Mouse (Mus musculus): ENCODE results near the gene Gm9844. TPM values are rescaled to one million over a fixed set of nuclear protein-coding genes. Genes with fewer than 3 reads are reported as not detected.

Gene Gm9844
- polyA plus RNA-seq, 1 experiment from 2014 or later, result 2.7 TPM

- no peak for TF ChIP-seq CTCF (IDR thresholded peaks at IDR 0.05; ENCODE audit: low read depth)
- no peak for TF ChIP-seq EP300 (IDR thresholded peaks at IDR 0.05; ENCODE audit: low read depth)
- Histone ChIP-seq H3K4me1 (ENCODE audit: insufficient read depth) (0 out of 2 replicates have a peak, but pooled peaks cover 2% of the 10 kb centered on the region), H3K27ac (ENCODE audit: low read depth) (no peak overlapping the region), H3K36me3 (replicated peaks; ENCODE audit: insufficient read depth, low read length) (no peaks in the 10 kb centered on the region), H3K4me2 (ENCODE audit: low read depth, low read length) (no peak overlapping the region), H3K9me3 (ENCODE audit: low read length) (no peaks in the 10 kb centered on the region), H3K4me3 (ENCODE audit: low read depth, low read length) (no peak overlapping the region), H3K9ac (replicated peaks) (no peak overlapping the region), H3K27me3 (ENCODE audit: insufficient read depth, low read length) (no peaks in the 10 kb centered on the region)
- no peak for ATAC-seq
- WGBS (ENCODE audit: insufficient replicate concordance), result 58% methylated on average over 2 of the region's 2 CpGs
- no peak for DNase-seq
Measured at GRCm38 (mm10) chr7:24879620-24880019, 17.6 kb downstream of the Gm9844 start.

- Histone ChIP-seq H3K4me3 (ENCODE audit: low read depth, low read length) (no peak overlapping the region), H3K27me3 (ENCODE audit: insufficient read depth, low read length) (no peaks in the 10 kb centered on the region), H3K9ac (replicated peaks) (no peak overlapping the region), H3K4me1 (ENCODE audit: insufficient read depth) (peaks cover 23% of the 10 kb centered on the region), H3K27ac (ENCODE audit: low read depth) (no peak overlapping the region), H3K4me2 (ENCODE audit: low read depth, low read length) (no peak overlapping the region), H3K36me3 (replicated peaks; ENCODE audit: insufficient read depth, low read length) (peaks cover 23% of the 10 kb centered on the region), H3K9me3 (ENCODE audit: low read length) (no peaks in the 10 kb centered on the region)
- DNase-seq (no peak), ATAC-seq (no peak)
- 87% methylated on average over 9 of the region's 9 CpGs for WGBS (ENCODE audit: insufficient replicate concordance)
- no peak for TF ChIP-seq EP300 (IDR thresholded peaks at IDR 0.05; ENCODE audit: low read depth)
Measured at GRCm38 (mm10) chr7:24882416-24883199, 20.6 kb downstream of the Gm9844 start.

GRCm38 (mm10) chr7:24883896-24884692 lies 22.1 kb downstream of the Gm9844 start, which contains the start of gene Rps19:
Gene Rps19 (plus strand): TSS chr7:24884371.
- no peaks in the 10 kb centered on the region for H3K27me3 ChIP-seq (ENCODE audit: insufficient read depth, low read length)
- peaks cover 38% of the 10 kb centered on the region for H3K36me3 ChIP-seq (replicated peaks; ENCODE audit: insufficient read depth, low read length)
- peak; percentile 98 for DNase-seq
- peak within 1 kb of the TSS; percentile 98 for H3K9ac ChIP-seq (replicated peaks)
- H3K27ac ChIP-seq (ENCODE audit: low read depth), result peak within 1 kb of the TSS; percentile 97
- no peaks in the 10 kb centered on the region for H3K9me3 ChIP-seq (ENCODE audit: low read length)
- H3K4me3 ChIP-seq (ENCODE audit: low read depth, low read length), result peak within 1 kb of the TSS; percentile 83
- WGBS (ENCODE audit: insufficient replicate concordance), result under 1% methylated on average over 53 of the region's 57 CpGs
- H3K4me1 ChIP-seq (ENCODE audit: insufficient read depth), result peaks cover 23% of the 10 kb centered on the region
- TF ChIP-seq EP300 (IDR thresholded peaks at IDR 0.05; ENCODE audit: low read depth), result peak; percentile 91
- peak; percentile 75 for TF ChIP-seq CTCF (IDR thresholded peaks at IDR 0.05; ENCODE audit: low read depth)
- ATAC-seq, result peak; percentile 94
- peak within 1 kb of the TSS; percentile 85 for H3K4me2 ChIP-seq (ENCODE audit: low read depth, low read length)

GRCm38 (mm10) chr7:24884693-24885291 lies 22.8 kb downstream of the Gm9844 start:
- Histone ChIP-seq H3K9me3 (ENCODE audit: low read length) (no peaks in the 10 kb centered on the region), H3K4me2 (ENCODE audit: low read depth, low read length) (peak overlapping the region; percentile 85), H3K4me1 (ENCODE audit: insufficient read depth) (peaks cover 23% of the 10 kb centered on the region), H3K27ac (ENCODE audit: low read depth) (peak overlapping the region; percentile 97), H3K27me3 (ENCODE audit: insufficient read depth, low read length) (no peaks in the 10 kb centered on the region), H3K36me3 (replicated peaks; ENCODE audit: insufficient read depth, low read length) (peaks cover 45% of the 10 kb centered on the region), H3K9ac (replicated peaks) (peak overlapping the region; percentile 98), H3K4me3 (ENCODE audit: low read depth, low read length) (peak overlapping the region; percentile 83)
- WGBS (ENCODE audit: insufficient replicate concordance), result under 1% methylated on average over 36 of the region's 47 CpGs
- ATAC-seq (no peak), DNase-seq (no peak)
- no peak for TF ChIP-seq EP300 (IDR thresholded peaks at IDR 0.05; ENCODE audit: low read depth)
- TF ChIP-seq CTCF (IDR thresholded peaks at IDR 0.05; ENCODE audit: low read depth), result no peak

GRCm38 (mm10) chr7:24885468-24886307 lies 23.7 kb downstream of the Gm9844 start:
- Histone ChIP-seq H3K4me2 (ENCODE audit: low read depth, low read length) (peak overlapping the region; percentile 85), H3K9me3 (ENCODE audit: low read length) (no peaks in the 10 kb centered on the region), H3K27ac (ENCODE audit: low read depth) (peak overlapping the region; percentile 97), H3K4me3 (ENCODE audit: low read depth, low read length) (peak overlapping the region; percentile 83), H3K9ac (replicated peaks) (peak overlapping the region; percentile 98), H3K4me1 (ENCODE audit: insufficient read depth) (peaks cover 23% of the 10 kb centered on the region), H3K27me3 (ENCODE audit: insufficient read depth, low read length) (no peaks in the 10 kb centered on the region), H3K36me3 (replicated peaks; ENCODE audit: insufficient read depth, low read length) (peaks cover 49% of the 10 kb centered on the region)
- TF ChIP-seq CTCF (IDR thresholded peaks at IDR 0.05; ENCODE audit: low read depth) (no peak), EP300 (IDR thresholded peaks at IDR 0.05; ENCODE audit: low read depth) (no peak)
- WGBS (ENCODE audit: insufficient replicate concordance), result 9% methylated on average over 12 of the region's 12 CpGs
- DNase-seq (no peak), ATAC-seq (no peak)
